Mouse (Mus musculus) small intestine, adult 2 months (tissue): ENCODE data around the gene Sun1. TPM values are rescaled to one million over a fixed set of nuclear protein-coding genes. Genes with fewer than 3 reads are reported as not detected.

Source experiments
- H3K27ac ChIP-seq: fragments of 200-500 bp; 2 replicates; pipeline ENCODE4 v1.5.1; 2012; ENCODE audit warnings: low read depth, low read length, control low read depth, inconsistent platforms; ENCODE audit not compliant: insufficient read depth
- H3K27me3 ChIP-seq: fragments of 200-500 bp; 2 replicates; pipeline ENCODE4 v1.6.1; 2012; ENCODE audit warnings: mild to moderate bottlenecking, moderate library complexity, low read length, inconsistent platforms; ENCODE audit not compliant: control insufficient read depth, insufficient read depth
- H3K36me3 ChIP-seq: fragments of 200-500 bp; 2 replicates; pipeline ENCODE4 v1.6.1; 2012; ENCODE audit warnings: mild to moderate bottlenecking, low read length, control low read depth, inconsistent platforms; ENCODE audit not compliant: control insufficient read depth, insufficient read depth
- H3K4me1 ChIP-seq: fragments of 200-500 bp; 2 replicates; pipeline ENCODE4 v1.6.1; 2012; ENCODE audit warnings: low read length, inconsistent platforms, mixed read lengths; ENCODE audit not compliant: control insufficient read depth, insufficient read depth, insufficient read length
- H3K4me3 ChIP-seq: fragments of 200-500 bp; 2 replicates; pipeline ENCODE4 v1.5.1; 2012; ENCODE audit warnings: low read depth, mild to moderate bottlenecking, control low read depth, inconsistent platforms, low read length, moderate library complexity
- CTCF ChIP-seq: fragments of 200-500 bp; IDR thresholded peaks from 2 replicates; pipeline ENCODE4 v1.5.1; 2012; ENCODE audit warnings: low read depth, mild to moderate bottlenecking, control low read depth, inconsistent platforms, low read length, moderate library complexity, mixed read lengths; ENCODE audit not compliant: insufficient replicate concordance, insufficient read length; ENCODE audit errors: extremely low read depth
- POLR2A ChIP-seq: fragments of 200-500 bp; IDR thresholded peaks from 2 replicates; pipeline ENCODE4 v1.6.1; 2012; ENCODE audit warnings: low read depth, mild to moderate bottlenecking, control low read depth, inconsistent platforms, low read length, moderate library complexity
- WGBS: fragments of 180-500 bp; shearing (Covaris S2); methylation state at CpG from one replicate; pipeline ENCODE4 v1.1.7; 2018; 5-methylcytosine and 5-hydroxymethylcytosine counted together
- polyA plus RNA-seq: library from polyadenylated mRNA; depleted of rRNA; stranded (reverse); fragments of >200 nt; gene quantifications from 2 replicates; pipeline ENCODE4 v1.2.3, GENCODE M21; 2012

Gene Sun1
- polyA plus RNA-seq, 1 experiment: 27.5 TPM

- Histone ChIP-seq H3K4me1 (peaks cover 5% of the 10 kb centered on the region; the same call in 1 of the 2 replicates), H3K27me3 (no peaks in the 10 kb centered on the region), H3K36me3 (peaks cover 29% of the 10 kb centered on the region), H3K27ac (peak overlapping the region; percentile 61; the same call in 1 of the 2 replicates), H3K4me3 (no peak overlapping the region)
- 75% methylated on average over 7 of the region's 7 CpGs for WGBS
- TF ChIP-seq CTCF (no peak), POLR2A (no peak)
These were observed 50.8 kb downstream of the Sun1 start for GRCm38 (mm10) chr5:139251279-139251678.

- Histone ChIP-seq H3K36me3 (peaks cover 25% of the 10 kb centered on the region), H3K4me3 (peak overlapping the region; percentile 75), H3K4me1 (peaks cover 5% of the 10 kb centered on the region; the same call in 1 of the 2 replicates), H3K27ac (peak overlapping the region; percentile 61), H3K27me3 (no peaks in the 10 kb centered on the region)
- under 1% methylated on average over 8 of the region's 8 CpGs for WGBS
- TF ChIP-seq CTCF: no peak
- TF ChIP-seq POLR2A: no peak; the same call in 1 of the 2 replicates
These were observed 51.3 kb downstream of the Sun1 start for GRCm38 (mm10) chr5:139251736-139252080.

- under 1% methylated on average over 87 of the region's 90 CpGs for WGBS
- H3K4me3 ChIP-seq: peak within 1 kb of the TSS; percentile 75
- TF ChIP-seq POLR2A (peak; percentile 58), CTCF (no peak)
- peak within 1 kb of the TSS; percentile 78 for H3K27ac ChIP-seq
- H3K36me3 ChIP-seq: peaks cover 22% of the 10 kb centered on the region
- no peaks in the 10 kb centered on the region for H3K27me3 ChIP-seq
- H3K4me1 ChIP-seq: peaks cover 8% of the 10 kb centered on the region; the same call in 1 of the 2 replicates
These were observed 51.9 kb downstream of the Sun1 start, which contains the start of gene Get4 for GRCm38 (mm10) chr5:139252081-139252909. TSS of gene Get4 (plus strand) at chr5:139252324.

- Histone ChIP-seq H3K27ac (peak overlapping the region; percentile 78), H3K4me3 (peak overlapping the region; percentile 75), H3K36me3 (peaks cover 18% of the 10 kb centered on the region), H3K4me1 (peaks cover 9% of the 10 kb centered on the region; the same call in 1 of the 2 replicates), H3K27me3 (no peaks in the 10 kb centered on the region)
- WGBS: 0% methylated on average over 7 of the region's 7 CpGs
- TF ChIP-seq CTCF (no peak), POLR2A (no peak)
These were observed 52.4 kb downstream of the Sun1 start for GRCm38 (mm10) chr5:139252910-139253245.

- Histone ChIP-seq H3K4me1 (peaks cover 11% of the 10 kb centered on the region; the same call in 1 of the 2 replicates), H3K36me3 (peaks cover 14% of the 10 kb centered on the region), H3K4me3 (peak overlapping the region; percentile 75), H3K27ac (peak overlapping the region; percentile 78), H3K27me3 (no peaks in the 10 kb centered on the region)
- under 1% methylated on average over 6 of the region's 6 CpGs for WGBS
- TF ChIP-seq POLR2A (no peak), CTCF (no peak)
These were observed 52.9 kb downstream of the Sun1 start for GRCm38 (mm10) chr5:139253301-139253741.

- Histone ChIP-seq H3K27me3 (no peaks in the 10 kb centered on the region), H3K36me3 (peaks cover 5% of the 10 kb centered on the region; the same call in 1 of the 2 replicates), H3K27ac (no peak overlapping the region), H3K4me3 (no peak overlapping the region), H3K4me1 (peaks cover 14% of the 10 kb centered on the region; the same call in 1 of the 2 replicates)
- WGBS: 76% methylated on average over 6 of the region's 6 CpGs
- no peak for TF ChIP-seq POLR2A
- 0 out of 2 replicates have a peak, but pooled peaks have one; percentile 7 for TF ChIP-seq CTCF
These were observed 54.5 kb downstream of the Sun1 start for GRCm38 (mm10) chr5:139254938-139255337.

GRCm38 (mm10) chr5:139255777-139256176 lies 55.3 kb downstream of the Sun1 start:
- Histone ChIP-seq H3K4me3 (no peak overlapping the region), H3K27me3 (no peaks in the 10 kb centered on the region), H3K36me3 (peaks cover 8% of the 10 kb centered on the region), H3K27ac (no peak overlapping the region), H3K4me1 (peaks cover 14% of the 10 kb centered on the region; the same call in 1 of the 2 replicates)
- 83% methylated on average over 6 of the region's 6 CpGs for WGBS
- no peak for TF ChIP-seq CTCF
- no peak for TF ChIP-seq POLR2A
